Mouse (Mus musculus) ovary, adult 2 months (tissue): Measurements from ENCODE around the gene Micu1. TPM values are rescaled to one million over a fixed set of nuclear protein-coding genes. Genes with fewer than 3 reads are reported as not detected.

ENCODE experiments used
- polyA plus RNA-seq: library from polyadenylated mRNA; depleted of rRNA; stranded (reverse); fragments of >200 nt; gene quantifications from 2 replicates; pipeline ENCODE4 v1.2.3, GENCODE M21; 2012; rRNA removed

The Micu1 gene
- polyA plus RNA-seq, result 40.8 and 72.0 TPM in 2 replicates

DNA sequence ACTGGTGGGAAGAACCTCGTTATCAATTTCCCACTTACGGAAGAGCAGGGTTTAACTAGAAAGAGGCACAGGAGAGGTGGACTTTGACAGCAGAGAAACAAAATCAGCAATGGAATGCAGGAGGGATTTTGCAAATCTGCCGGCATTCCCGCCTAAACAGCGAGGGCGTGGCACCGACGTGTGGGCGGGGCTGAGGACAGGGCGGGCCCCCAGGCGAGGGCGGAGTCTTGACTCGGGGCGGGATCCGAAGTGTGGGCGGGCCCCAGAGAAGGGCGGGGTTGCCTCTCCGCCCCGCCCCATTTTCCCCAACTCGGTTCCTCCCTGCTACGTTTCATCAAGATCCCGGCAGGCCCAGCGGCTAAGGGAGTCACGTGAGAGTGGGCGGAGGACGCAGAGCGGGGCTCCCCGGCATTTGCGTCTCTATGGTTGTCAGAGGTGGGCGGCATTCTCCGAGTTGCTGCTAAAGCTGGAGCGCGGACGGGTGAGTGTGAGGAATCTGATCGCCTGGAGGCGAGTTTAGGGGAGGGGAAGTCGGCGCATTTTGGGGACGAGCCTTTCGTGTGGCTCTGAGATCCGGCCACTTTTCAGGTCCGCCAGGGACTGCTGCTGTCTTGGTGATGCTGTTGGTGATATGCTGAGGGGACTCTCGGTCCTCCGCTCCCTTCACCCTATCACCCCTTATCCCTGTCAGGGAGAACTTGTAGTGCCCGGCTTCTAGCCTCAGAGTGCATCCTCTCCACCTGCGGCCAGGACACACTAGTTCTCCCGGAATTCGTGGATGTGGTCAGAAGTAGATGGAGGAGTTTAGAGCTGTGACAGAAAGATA is at the start of gene Micu1:
Gene Micu1, plus strand, starts transcription at position 271 of the 826 bp plus-strand sequence.

DNA sequence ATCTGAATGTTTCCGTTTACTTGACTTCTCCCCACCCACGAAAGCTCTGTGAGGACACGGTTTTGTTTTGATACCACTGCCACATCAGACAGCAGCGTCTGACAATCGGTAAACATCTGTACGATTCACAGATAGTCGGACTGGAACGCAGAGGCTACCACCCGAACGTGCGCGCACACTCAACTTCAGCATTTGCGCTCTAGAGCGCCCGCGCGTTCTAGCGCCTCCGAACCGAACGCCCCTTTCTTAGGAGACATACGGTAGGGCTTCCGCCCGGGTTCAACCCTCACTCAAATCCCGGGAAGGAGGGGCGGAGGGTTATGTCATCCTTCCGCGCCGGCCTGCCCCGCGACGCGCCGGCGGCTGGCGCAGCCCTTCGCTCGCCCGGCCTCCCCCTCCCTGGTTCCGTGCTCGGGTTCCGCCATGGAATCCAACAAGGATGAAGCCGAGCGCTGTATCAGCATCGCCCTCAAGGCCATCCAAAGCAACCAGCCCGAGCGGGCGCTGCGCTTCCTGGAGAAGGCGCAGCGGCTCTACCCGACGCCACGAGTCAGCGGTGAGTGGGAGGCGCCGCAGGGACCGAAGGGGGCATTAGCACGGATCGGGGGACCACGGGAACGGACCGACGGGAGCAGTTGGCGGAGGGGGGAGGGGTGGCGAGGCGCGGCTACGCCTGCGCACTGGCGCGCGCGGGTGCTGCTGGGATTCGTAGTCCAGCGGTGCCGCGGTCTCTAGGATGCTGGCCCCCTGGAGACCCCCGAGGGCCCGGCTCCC is 177.2 kb downstream of the Micu1 start, which contains the start of gene Dnajb12:
Gene Dnajb12, plus strand, starts transcription at position 302 of the 774 bp plus-strand sequence.

Other genes starting within 250 kb of the Micu1 start
- gene Gm10322, start 86.4 kb upstream of the Micu1 start, polyA plus RNA-seq, result not detected in 2 replicates
- 13.7 and 14.1 TPM in 2 replicates for gene Mcu, start 85.8 kb upstream of the Micu1 start, polyA plus RNA-seq
- gene Dnajb12, start 177.1 kb downstream of the Micu1 start, polyA plus RNA-seq, result 46.1 and 54.5 TPM in 2 replicates
- gene Ddit4, start 249.4 kb downstream of the Micu1 start, polyA plus RNA-seq, result 106 and 124 TPM in 2 replicates